Mouse (Mus musculus) left cerebral cortex, adult 8-10 months (tissue): ENCODE results near the gene Cog6. TPM values are rescaled to one million over a fixed set of nuclear protein-coding genes. Genes with fewer than 3 reads are reported as not detected.
"Not testable (repeated sequence)": the region's sequence is repeated elsewhere in the genome, so short reads cannot be mapped to it uniquely, and the experiment has no call there.

ENCODE experiments used
- DNase-seq, 2 experiments: peaks; one replicate each; pipeline ENCODE4 v3.0.0; 2022; ENCODE audit warnings: low spot score in 2 of 2
- total RNA-seq, 4 experiments: library from RNA; stranded (reverse); gene quantifications; 2 replicates each; pipeline ENCODE4 v1.2.4; 2022

The Cog6 gene
- total RNA-seq, 4 experiments from 2014 or later: 38.0 to 41.8 (median 39.5) TPM

DNA sequence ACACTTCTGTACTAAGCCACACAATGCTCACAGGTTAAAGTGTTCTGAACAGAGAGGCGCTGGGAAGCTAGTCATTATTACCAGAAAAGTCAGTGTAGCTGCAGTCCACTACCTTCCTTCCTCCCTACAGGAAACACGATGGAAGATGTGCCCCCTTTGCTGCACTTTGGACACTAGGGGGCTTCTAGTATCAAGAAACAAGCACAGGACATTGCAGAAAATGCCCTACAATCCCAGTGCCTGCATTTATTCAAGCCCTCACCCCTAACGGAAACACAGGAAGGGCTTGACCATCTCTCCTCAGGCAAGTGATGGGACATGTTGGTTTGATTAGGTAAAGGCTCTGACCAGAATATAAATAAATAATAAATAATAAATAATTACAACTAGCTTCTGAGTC lies 16.4 kb upstream of the Cog6 start:
- DNase-seq: no peak

DNA sequence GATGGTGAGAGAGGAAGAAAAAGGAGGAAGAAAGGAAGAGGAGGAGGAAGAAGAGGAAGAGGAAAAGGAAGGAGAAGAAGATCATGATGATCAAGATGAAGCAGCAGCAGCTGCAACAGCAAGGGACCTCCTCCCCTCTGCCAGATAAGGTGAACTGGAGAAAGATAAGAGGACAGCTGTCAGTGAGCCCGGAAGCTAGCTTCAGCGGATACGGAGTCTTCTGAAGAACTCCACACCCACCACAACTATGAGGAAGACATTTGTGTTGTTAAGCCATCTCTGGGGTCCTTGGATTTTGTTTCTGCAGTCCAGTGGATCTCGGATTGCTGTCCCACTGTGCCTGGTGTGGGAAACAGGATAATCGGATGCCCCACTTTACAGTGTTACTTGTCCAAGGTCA lies 15.4 kb upstream of the Cog6 start:
- no peak for DNase-seq

DNA sequence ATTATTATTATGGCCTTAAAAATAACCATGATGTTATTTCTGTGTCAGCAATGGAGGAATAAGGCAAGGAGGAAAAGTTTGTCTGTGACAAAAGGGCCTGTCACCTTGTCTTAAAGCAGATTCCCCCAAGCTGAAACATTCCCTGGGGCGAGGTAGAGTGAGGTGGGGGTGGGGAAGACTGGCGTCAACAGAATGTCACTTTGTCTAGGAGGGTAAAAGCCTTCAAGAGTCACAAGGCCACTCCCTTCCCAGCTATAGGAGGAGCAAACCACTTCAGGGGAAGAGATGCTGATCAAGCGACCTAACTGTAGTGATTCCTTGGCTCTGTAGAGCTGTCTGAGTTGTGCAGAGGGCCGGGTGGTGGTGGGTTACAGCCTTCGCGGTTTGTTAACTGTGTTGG lies 14.5 kb upstream of the Cog6 start:
- no peak for DNase-seq

DNA sequence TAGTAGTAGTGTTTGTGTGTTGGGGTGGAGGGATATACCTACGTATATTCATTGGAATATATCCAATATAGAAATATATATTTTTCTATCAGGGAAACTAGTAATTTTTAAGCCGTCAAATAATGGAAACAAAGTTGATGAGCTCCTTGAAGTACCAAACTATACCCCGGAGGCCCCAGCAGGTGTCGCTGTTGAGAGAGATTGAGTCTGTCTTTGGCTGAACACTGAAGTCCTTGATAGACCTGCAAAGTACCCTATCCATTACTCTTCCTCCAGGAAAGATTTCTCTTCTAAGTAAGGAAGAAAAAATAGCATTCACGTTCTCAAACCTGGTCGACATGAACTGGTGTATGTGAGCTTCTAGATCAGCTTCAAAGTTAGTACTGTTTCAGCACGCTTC lies 12.0 kb upstream of the Cog6 start:
- peak in 1 of 2 experiments; percentile 48 for DNase-seq

DNA sequence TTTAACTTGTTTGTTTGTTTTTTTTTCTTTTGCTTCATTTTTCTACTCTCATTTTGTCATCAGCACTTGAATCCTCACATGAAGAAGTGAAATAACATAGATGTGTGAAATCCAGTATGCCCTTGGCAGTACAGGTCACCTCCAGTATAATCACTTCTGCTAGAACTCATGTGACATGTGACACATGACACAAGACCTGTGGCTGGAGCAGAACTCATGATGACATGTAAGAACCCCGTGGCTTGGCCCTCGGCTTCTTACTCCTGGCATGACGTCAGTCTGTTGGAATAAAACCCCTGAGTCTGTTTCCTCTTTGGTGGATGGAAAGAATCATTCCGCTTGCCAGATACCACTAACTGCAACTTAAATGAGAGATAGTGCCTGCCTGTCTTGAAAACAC lies 10.3 kb upstream of the Cog6 start:
- DNase-seq: no peak

DNA sequence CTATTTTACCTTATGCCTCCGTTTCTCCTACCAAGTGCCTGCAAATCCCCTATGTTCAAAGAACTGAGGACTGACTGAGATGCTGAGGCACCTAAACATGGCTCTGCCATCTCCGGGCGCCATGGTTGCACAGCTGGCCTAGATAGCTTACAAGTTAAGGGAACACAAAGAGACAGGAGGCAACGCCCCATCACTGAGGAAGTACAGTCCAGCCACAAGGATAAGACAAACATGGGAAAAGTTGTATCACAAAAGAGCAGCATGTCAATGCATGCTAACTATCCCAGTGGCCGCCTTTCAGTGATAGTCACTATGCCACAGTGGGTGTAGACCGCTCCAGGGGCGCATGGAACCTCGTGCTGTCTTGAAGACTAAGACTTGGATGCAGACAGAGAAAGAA lies 9.6 kb downstream of the Cog6 start:
- DNase-seq: no peak

DNA sequence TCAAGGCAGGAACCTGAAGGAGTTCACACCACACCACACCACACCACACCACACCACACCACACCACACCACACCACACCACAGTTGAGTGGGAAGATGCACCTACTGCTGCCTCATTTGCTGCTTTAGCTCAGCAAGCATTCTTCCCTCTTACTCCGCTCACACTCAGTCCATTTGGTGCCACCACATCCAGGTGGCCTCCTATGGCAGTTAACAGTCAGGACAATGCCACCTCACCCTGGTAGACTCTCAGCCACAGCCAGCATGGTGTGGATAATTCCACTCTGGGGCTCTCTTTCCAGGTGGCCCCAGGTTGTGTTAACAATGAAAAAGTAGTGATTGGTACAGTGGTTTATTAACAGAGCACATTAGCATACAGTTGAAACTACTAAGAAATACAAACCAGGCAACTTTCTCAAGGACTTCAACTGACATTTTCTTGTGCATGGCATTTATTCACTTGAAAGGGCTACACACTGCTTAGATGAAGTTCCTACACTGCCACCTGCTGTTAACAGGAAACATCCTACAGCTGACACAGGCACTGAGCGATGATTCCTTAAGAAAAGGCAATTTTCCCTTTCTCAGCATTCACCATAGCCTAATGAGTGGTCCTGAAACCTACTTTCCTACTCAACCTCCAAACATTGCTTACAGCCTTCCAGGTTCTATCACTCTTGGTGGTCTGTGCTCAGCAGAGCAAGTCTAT lies 12.5 kb downstream of the Cog6 start:
- no peak for DNase-seq

DNA sequence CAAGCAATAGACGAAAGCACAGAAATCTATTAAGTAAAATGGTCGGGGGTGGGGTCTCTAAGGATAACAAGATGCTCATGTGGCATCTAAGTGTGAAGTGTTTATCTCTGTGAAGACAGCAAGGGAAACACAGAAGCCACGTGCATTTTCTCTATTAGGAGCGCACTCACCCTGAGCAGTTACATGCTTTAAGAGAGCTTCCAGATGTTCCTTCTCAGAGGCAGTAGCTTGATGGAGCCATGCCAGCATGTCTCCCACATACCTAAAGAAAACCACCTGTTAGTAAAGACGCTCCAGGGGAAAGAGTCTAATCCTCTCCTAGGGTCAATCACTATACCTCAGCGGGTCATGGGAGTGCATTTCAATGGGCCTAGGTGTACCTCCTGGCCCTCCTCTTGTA lies 15.0 kb downstream of the Cog6 start:
- DNase-seq: no peak

DNA sequence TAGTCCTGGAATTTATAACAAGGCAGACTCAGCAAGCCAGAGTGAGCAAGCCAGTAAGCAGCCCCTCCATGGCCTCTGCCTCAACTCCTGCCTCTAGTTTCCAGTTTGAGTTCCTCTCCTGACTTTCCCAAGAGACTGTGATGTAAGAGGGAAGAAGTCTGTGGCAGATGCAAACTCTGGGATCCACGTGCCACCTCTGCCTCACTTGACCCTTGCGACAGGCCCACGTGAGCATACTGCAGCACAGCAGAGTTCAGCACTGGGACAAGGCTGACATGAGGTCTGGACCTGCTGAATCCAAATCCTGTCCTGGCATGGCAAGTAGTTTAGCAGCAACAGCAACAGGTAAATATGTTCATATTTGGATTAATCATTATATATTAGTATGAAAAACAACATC lies 17.0 kb downstream of the Cog6 start:
- DNase-seq: no peak

DNA sequence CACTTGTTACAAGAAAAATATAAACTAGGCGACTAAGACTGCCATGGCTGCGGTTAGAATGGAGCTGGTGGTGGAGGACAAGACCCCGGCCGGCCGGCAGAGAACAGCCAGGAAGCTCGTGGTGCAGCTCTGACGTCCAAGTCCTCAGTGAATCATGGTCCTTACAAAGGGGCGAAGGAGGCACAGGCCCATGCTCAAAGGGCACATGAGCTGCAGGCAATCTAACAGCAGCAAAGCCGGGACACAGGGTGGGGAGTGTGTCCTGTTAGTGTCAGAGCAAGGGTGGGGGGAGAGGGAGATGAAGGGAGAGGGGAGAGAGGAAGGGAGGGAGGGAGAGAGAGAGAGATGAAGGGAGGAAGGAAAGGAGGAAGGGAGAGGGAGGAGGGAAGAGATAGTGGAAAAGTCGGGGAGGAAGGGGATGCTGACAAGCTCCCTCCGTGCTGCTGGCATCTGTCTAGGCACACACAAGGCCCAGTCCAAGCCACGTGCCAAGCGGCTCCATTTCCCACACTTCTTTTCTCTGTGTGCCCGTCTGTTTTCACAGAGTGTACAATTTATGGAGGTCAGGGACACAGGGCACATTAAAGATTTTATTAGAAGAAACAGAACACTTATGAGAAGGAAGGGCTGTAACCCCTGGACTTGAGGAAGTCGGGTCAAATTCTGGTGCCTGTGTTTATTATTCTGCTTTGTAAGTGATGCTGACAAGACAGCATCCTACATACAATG lies 17.9 kb downstream of the Cog6 start:
- no peak for DNase-seq

DNA sequence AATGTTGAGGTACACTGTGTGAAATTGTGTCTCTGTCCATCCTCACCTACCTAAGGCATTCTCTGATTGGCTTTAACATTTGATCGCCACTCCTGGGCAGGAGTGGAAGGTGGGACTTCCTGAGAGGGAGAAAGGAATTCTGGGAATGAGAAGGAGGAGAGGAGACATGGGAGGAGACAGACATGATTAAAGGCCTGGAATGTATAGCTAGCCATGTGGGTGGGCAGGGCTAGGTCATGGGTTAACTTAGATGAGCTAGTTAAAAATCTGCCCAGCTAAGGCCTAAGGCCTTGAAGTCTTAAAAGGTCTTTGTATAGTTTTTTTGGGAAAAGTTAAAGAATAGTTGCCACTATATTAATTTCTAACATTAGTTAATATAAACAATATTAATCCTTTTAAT lies 19.7 kb downstream of the Cog6 start:
- DNase-seq: no peak

DNA sequence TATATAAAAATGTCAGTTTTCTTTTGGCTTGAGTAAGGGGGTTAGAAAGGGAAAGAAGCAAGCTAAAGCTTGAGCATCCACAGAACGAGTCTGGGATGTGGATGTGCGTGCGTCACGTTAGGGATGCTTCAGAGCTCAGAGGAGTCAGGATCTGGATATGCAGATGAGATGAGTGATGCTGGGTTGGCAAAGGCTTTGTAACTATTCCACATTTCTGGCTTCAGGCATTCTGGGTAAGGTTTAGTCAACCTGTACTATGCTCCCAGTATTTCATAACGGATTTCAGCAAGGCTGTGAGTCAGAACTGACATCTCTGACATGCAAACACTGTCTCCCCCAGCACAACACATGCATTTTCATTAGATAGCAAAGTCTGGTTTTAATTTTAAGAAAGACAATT lies 20.4 kb downstream of the Cog6 start:
- DNase-seq: no peak

DNA sequence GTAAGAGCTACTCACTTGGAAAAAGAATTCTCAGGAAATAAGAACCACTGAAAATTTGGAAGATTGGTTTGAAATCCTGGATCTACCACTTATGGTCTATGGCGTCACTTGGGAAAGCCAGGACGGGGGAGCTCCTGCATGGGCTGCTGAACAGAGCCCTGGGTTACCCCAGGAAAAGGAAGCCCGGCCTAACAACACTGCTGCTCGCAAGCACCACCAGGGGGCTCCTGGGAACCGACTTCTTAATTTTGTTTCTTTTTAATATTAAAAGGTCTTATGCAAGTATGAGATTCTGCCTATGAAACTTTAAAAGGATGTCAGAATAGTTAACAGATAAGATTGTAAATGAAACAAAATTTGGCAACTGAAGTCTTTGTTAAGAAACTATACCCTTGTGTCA lies 22.4 kb downstream of the Cog6 start:
- no peak for DNase-seq

DNA sequence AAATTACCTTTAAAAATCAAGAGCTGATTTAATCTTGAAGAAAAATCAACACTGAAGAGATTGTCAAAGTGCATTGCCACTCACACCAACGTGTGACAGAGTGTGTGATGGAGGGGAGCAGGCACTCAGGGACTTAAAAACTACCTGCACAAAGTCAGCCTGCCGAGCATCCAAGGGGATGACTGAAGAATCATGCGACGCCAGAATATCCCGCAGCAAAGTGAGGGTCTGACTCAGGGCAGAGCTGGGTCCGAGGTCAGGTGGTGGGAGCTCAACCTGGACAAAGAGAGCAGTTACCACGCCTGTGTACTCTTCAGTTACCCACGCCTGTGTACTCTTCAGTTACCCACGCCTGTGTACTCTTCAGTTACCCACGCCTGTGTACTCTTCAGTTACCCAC lies 23.7 kb downstream of the Cog6 start:
- DNase-seq: no peak

DNA sequence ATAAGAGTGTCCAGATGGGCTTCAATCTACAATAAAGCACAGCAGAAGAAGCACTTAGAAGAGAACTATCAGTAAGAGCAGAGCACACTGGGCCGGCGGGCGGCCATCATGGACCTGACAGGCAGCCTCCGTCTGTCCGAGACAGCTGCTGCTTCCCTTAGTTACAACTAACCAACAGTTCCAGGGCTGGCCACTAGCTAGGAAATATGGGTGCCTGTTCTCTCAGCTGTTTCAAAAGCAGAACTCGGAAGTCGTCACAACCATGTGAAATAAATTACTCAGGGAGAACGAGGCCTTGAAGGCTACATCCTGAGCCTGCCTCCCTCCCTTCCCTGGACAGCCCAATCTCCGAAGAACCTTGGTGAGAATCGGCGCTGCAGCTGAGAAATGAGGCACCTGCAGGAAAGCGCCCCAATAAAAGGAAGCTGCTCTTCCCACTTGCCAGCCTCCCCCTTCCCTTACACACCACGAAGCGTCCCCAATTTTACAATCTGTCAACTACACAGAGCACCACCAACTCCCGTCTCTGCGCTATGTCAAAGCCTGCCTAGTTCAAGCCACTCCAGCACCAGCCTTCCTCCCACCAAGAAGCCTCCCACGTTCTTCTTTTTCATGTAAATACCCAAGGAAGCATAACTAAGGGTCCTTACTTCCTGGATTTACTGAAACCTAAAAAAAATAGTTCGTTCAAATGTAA lies 26.8 kb downstream of the Cog6 start:
- no peak for DNase-seq

DNA sequence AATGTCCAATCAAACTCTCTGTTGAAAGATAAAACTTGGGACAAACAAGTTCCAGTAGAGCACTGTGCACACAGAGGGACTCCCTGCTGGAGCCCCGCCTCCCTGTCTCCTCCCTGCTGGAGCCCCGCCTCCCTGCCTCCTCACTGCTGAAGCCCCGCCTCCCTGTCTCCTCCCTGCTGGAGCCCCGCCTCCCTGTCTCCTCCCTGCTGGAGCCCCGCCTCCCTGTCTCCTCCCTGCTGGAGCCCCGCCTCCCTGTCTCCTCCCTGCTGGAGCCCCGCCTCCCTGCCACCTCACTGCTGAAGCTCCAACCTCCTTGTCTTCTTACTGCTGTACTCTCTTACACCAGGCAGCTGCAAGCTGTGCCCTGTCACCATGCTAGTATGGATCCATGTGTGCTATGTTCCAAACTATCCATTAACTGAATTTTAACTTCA lies 31.5 kb downstream of the Cog6 start:
- not testable (repeated sequence) for DNase-seq

DNA sequence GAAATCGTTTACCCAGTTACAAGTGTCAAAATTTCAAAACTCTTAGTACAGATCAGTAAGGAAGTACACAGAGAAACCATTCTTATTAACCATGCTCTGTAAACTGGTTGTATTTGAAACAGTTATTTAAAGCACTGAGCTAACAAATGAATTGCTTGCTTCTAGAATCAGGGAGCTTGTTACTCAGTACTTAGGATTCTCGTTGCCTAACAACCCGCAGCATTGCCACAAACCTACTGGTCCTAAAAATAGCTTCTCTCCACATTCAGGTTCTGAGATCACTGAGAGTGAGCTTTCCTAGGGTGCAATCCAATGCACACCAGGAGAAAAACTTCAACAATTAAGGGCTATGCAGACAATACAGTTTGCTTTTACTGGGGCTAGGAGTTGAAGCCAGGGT lies 33.3 kb downstream of the Cog6 start:
- DNase-seq: peak in 1 of 2 experiments; percentile 52

DNA sequence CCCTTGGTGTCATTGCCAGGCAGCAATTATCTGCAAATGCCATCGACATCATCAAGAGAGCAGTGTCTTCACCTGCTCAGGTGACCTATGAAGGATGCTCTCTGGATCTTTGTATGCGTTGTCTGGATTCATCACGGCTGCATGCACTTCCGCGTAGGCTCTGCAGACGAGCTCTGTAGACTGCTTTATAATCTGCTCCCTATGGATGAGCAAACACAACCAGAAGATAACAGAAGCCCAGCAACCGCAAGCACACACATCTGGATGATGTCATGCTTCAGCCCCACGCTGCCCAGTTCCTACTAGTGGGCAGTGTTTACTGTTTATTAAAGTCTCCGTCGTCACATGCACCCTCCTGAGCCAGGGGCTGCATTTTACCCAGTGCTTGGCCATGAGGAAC lies 34.0 kb downstream of the Cog6 start:
- no peak for DNase-seq

DNA sequence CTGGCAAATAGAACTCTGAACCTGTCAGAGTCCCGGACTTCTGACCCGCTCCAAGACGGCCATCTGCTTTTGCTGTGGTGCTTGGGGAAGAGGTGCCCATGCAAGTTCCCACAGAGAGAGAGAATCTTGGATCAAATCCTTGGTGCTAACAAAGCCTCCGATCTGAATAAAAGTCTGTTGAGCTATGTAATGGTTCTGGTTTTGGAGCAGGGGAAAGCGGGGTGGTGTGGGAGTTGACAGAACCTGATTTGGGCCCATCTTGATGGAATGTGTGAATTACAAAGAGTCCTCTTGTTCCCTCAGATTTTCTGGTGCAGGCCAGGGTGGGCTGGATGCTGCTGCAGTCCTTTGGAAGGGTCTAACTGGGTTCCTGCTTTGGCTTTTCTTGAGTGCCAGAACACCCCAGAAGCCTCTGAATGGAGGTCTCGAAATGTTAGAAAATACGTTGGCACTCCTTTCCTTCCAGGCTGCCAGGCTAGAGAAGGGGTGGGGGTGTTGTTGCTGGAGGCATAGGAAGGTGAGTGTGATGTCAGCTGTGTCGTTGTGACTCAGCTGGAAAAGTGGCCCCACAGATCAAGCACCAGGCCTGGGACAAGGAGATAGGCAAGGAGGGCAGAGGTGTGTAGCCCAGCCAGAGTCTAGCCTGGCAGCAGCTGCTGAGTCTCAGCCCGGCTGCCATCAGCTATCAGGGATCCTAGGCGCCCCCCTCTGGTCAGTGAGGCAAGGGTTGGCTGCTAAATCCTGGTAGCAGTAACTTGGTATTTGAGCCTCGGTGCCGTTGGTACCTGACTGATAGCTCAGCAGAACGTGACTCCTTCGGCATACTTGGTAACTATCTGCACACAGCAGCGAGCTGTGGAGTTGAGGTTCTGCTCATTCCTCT lies 42.1 kb downstream of the Cog6 start:
- peak; percentile 46 to 55 for DNase-seq

DNA sequence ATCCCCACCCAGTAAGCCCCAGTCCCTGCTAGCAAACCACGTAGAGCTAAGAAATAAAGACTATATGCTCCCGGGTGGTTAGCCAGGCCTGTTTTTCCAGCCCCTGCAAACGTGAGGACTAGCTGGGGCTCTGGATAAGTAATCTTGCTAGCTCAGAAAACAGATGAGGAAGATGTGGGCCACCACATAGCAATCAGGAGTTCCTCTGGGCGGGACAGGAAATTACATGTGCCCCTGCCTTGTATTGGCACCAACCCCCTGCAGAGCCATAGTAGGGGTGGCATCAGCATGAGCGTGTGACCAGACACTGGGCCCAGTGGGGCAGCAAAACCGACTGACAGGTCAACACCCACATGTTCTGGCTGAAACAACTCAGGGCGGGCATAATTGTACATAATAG lies 44.1 kb downstream of the Cog6 start:
- DNase-seq: no peak

DNA sequence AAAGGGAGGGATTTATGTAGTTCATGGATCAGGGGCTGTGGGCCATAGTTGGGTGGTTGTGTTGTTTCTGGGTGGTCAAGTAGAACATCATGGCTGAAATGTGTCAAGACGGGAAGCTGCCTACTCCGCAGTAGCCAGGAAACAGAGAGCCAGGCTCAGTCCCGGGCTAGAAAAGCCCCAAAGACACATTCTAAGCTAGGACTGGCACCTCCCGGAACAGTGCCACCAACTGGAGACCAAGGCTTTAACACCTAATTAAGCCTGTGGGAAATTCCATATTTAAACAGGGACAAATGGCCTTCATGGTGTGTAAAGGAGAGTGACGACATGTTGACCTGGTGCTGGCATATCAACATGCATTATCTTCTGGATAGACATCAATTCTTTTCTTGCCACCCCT lies 50.0 kb downstream of the Cog6 start:
- DNase-seq: no peak

DNA sequence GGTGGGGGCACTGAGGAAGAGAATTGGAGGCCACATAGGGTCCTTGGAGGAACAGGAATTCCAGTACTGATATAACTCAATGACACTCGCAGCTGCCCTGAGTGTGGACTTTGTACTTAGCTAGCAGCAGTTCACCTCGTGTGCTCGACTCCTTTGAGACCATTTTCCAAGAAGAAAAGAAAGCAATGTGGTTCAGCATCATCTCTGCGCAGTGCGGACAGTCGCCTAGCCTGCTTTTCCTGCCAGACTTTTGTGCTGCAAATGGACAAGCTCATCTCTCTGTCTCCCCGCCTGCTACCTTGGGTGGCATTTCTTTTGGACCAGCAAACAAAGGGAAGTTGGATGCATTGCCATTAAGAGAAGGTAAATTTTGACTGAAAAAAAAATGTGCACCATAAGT lies 52.8 kb downstream of the Cog6 start:
- no peak for DNase-seq
